Mouse (Mus musculus): Measurements from ENCODE around the gene Gm3604. TPM values are rescaled to one million over a fixed set of nuclear protein-coding genes. Genes with fewer than 3 reads are reported as not detected.

Gene Gm3604
- polyA plus RNA-seq (2017; shearing (Covaris generic)) = 5.9 TPM

DNA sequence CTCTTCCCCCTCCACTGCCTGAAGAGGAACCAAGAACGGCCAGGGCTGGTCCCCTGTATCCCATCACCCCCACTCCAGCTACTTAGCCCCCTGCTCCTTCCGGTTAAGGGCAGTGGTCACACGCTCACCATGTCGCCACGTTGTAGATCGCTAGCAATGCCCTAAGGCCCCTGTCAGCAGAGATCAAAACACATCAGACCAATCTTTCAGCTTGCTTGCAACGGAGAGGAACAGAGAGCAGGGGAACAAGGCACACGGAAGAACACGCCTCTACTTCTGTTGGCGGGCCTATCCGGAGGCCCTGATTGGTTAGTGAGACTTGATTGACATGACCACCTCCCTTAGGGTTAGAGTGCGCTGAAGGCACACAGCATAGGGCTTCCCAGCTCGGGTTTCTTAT is at the start of gene Gm3604:
Gm3604 (minus strand) TSS at position 226 of the 400 bp plus-strand sequence.

Other genes with a start within 250 kb of the Gm3604 start
- 17.9 TPM for gene Gm49359, start 83.7 kb upstream of the Gm3604 start, polyA plus RNA-seq (2017; shearing (Covaris generic))
- gene Zfp935, start 175.3 kb upstream of the Gm3604 start, polyA plus RNA-seq (2017; shearing (Covaris generic)) = not detected
- gene Zfp934, start 188.0 kb upstream of the Gm3604 start, polyA plus RNA-seq (2017; shearing (Covaris generic)) = 10.9 TPM
- gene 6720489N17Rik, start 241.0 kb upstream of the Gm3604 start, polyA plus RNA-seq (2017; shearing (Covaris generic)) = 3.1 TPM

Data from inflammation-experienced regulatory T-cells, adult 16 weeks (primary cell).